Mouse (Mus musculus): Measurements from ENCODE around the gene Nr1h4.

Gene Nr1h4

DNA sequence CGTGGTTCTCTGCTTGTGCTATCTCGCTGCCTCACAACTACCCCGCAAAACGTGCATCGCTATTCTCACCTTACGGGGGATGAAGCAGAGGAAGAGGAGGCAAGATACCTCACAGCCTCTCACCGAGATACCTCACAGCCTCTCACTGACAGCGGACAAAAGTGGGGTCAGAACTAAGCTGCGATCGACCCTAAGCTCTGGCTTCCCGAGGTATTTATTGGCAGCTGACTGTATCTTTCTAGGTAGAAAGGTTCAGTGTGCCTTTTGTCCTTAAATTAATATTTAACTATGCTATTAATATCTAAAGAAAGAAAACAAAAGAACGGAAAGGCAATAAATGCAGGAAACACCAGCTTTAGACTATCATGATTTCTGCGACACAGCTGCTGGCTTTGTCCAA, 100.6 kb downstream of the Nr1h4 start:
- ATAC-seq (ENCODE audit: low TSS enrichment): no peak

- ATAC-seq (ENCODE audit: low TSS enrichment): no peak
Observed at GRCm38 (mm10) chr10:89430751-89431150, 102.6 kb downstream of the Nr1h4 start.

GRCm38 (mm10) chr10:89424800-89425393, 108.5 kb downstream of the Nr1h4 start:
- ATAC-seq (ENCODE audit: low TSS enrichment): no peak

DNA sequence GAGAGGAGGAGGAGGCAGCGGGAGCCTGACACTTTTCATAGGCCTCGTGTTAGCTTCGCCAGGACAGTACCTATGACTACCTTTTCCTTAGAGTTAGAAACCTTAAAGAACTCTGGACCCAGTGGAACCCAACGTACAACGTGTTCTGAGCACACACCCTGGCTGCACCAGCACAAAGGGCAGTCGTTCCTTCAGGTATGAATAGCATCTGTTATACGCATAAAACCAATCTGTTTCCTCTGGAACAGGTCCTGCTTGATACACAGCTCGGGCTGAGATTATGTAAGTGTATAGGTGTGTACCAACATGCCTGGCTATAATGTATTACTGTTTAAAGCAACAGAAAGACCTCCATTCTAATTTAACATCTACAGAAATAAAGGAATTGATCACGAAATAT, 109.2 kb downstream of the Nr1h4 start:
- no peak for ATAC-seq (ENCODE audit: low TSS enrichment)

DNA sequence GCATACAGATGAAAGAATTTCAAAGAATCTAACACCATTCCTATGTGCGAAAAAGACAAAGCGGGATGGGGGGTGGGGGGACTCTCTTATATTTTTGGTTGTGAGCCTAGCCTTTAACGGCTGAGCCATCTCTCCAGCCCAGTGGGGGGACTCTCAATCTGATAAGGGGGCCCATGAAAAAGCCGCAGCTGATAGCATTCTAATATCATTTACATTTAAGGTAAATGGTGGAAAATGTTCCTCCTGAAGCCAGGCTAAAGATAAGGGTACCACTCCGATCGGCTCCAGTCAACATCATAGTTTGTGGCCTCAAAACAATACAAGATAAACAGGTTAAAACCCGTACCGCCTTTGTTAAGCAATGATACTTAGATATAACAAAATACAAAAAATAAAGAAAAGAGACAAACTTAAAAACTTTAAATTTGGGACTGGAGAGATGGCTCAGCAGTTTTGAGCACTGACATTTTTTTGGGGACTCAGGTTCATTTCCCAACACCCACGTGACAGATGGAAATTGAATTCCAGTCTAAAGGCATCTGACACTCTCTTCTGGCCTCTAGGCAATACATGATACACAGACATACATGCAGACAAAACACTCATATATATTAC, 110.1 kb downstream of the Nr1h4 start:
- ATAC-seq (ENCODE audit: low TSS enrichment): no peak

GRCm38 (mm10) chr10:89422504-89423158, 110.8 kb downstream of the Nr1h4 start:
- ATAC-seq (ENCODE audit: low TSS enrichment): no peak

- ATAC-seq (ENCODE audit: low TSS enrichment): no peak
Observed at GRCm38 (mm10) chr10:89417966-89418365, 115.4 kb downstream of the Nr1h4 start.

DNA sequence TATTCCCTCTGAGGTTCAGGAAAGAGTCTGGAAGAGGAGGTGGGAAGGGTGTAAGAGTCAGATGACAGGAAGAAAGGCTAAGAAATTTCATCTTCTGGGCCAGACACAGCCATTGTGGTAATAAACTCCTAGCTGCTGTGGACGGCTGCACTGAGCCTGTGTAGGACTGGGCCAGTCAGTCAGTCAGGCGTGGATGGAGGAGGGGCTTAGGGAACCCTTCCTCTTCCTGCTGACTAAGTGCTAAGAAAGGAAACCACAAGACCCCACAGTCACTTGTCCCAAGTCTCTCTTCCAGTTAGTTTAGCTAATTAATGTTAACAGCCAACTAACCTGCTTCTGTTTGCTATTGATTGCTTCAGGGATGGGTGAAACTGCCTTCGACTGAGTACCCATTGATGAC, 117.9 kb downstream of the Nr1h4 start:
- ATAC-seq (ENCODE audit: low TSS enrichment): no peak

GRCm38 (mm10) chr10:89407551-89407950, 125.8 kb downstream of the Nr1h4 start:
- ATAC-seq (ENCODE audit: low TSS enrichment): no peak

DNA sequence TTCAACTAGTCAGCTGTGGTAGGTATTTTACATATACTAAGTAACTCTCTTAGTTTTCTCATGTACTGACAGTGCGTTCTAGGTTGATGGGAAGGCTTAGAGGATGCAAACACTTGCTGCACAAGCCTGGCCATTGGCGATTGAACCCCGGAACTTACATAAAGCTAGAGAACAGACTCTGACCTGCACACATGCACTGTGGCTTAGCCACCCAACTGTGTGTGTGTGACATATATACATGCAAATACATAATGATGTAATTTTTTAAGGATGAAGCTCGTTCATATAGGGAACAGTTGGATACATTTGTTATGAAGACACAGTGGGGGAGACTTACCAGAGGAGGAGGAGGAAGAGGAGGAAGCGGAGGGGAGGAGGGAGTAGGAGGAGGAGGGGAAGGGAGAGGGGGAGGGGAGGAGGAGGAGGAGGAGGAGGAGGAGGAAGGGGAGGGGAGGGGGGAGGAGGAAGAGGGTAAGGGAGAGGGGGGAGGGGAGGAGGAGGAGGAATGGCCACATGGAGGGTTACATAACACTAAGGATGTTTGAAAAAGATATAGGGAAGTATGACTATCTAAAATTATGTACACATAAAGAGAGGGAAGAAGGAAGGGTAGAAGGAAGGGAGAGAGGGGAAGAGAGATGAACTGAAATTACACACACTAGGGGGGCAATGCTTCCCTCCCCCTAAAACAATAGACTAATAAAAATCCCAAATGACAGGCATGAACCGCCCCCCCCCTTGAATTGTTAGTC, 126.5 kb downstream of the Nr1h4 start:
- no peak for ATAC-seq (ENCODE audit: low TSS enrichment)

GRCm38 (mm10) chr10:89404936-89405335, 128.4 kb downstream of the Nr1h4 start:
- ATAC-seq (ENCODE audit: low TSS enrichment): no peak

Data from frontal cortex, adult (tissue).